Mouse (Mus musculus) heart, postnatal 36 days (tissue): ENCODE measurements around the gene Sec24d. TPM values are rescaled to one million over a fixed set of nuclear protein-coding genes. Genes with fewer than 3 reads are reported as not detected.
A peak's percentile ranks its signal among the peaks of the same experiment; 100 is the strongest.

Experiments used
- DNase-seq, 2 experiments: peaks; one replicate each; pipeline ENCODE4 v3.0.0; 2021 to 2022
- intact Hi-C: fragments of 180-260 bp; cut with DNase I; formaldehyde crosslinking; loops from one replicate; pipeline ENCODE4 v1.15.1; 2025
- total RNA-seq, 2 experiments: library from RNA; stranded (reverse); gene quantifications; 2 replicates each; pipeline ENCODE4 v1.2.3; 2021

Sec24d gene
- total RNA-seq: 10 to 100 TPM; 31.5 to 40.4 TPM

- DNase-seq: peak; percentile 85 to 90
- intact Hi-C loops: loop anchor here (2.0 kb wide), 2 partner anchors 30 to 56 kb away; partner anchors contain the start of gene Synpo2
These were observed at the start of gene Sec24d for GRCm38 (mm10) chr3:123266753-123267651. Sec24d (plus strand) TSS chr3:123267455.

- DNase-seq: no peak
- intact Hi-C loops: no loop called here
These were observed 48.6 kb upstream of the Sec24d start for GRCm38 (mm10) chr3:123218646-123219045.

- DNase-seq: no peak
- intact Hi-C loops: no loop called here
These were observed 40.0 kb upstream of the Sec24d start for GRCm38 (mm10) chr3:123227276-123227675.

GRCm38 (mm10) chr3:123231639-123232038 is 35.6 kb upstream of the Sec24d start:
- intact Hi-C loops: loop anchor here (5.0 to 10.0 kb wide), 2 partner anchors 141 to 273 kb away; no protein-coding TSS in a partner anchor
- DNase-seq: no peak

- peak; percentile 39 to 54 for DNase-seq
- intact Hi-C loops: loop anchor here (1.0 to 10.0 kb wide), 5 partner anchors 66 to 270 kb away; no protein-coding TSS in a partner anchor
These were observed 32.9 kb upstream of the Sec24d start for GRCm38 (mm10) chr3:123234191-123234836.

- no peak for DNase-seq
- intact Hi-C loops: loop anchor here (10.0 kb wide), 1 partner anchor 269 kb away; no protein-coding TSS in a partner anchor
These were observed 31.8 kb upstream of the Sec24d start for GRCm38 (mm10) chr3:123235495-123235894.

GRCm38 (mm10) chr3:123235921-123236320 is 31.3 kb upstream of the Sec24d start, which contains the start of gene Synpo2:
Synpo2 (minus strand) TSS chr3:123236149.
- peak; percentile 75 to 77 for DNase-seq
- intact Hi-C loops: loop anchor here (2.0 to 10.0 kb wide), 2 partner anchors 31 to 269 kb away; partner anchors contain the start of gene Sec24d

- intact Hi-C loops: loop anchor here (2.0 to 10.0 kb wide), 2 partner anchors 30 to 268 kb away; partner anchors contain the start of gene Sec24d
- DNase-seq: no peak
These were observed 30.2 kb upstream of the Sec24d start for GRCm38 (mm10) chr3:123237039-123237438.

GRCm38 (mm10) chr3:123237446-123237845 is 29.8 kb upstream of the Sec24d start:
- intact Hi-C loops: loop anchor here (2.0 to 10.0 kb wide), 2 partner anchors 29 to 267 kb away; partner anchors contain the start of gene Sec24d
- DNase-seq: no peak

GRCm38 (mm10) chr3:123244376-123244775 is 22.9 kb upstream of the Sec24d start:
- intact Hi-C loops: no loop called here
- DNase-seq: peak; percentile 53

GRCm38 (mm10) chr3:123245646-123246045 is 21.6 kb upstream of the Sec24d start:
- intact Hi-C loops: no loop called here
- no peak for DNase-seq

GRCm38 (mm10) chr3:123256181-123257101 is 10.8 kb upstream of the Sec24d start:
- intact Hi-C loops: no loop called here
- DNase-seq: no peak

GRCm38 (mm10) chr3:123258709-123259108 is 8.5 kb upstream of the Sec24d start:
- intact Hi-C loops: no loop called here
- DNase-seq: no peak

GRCm38 (mm10) chr3:123264706-123265105 is 2.5 kb upstream of the Sec24d start:
- intact Hi-C loops: no loop called here
- peak; percentile 32 to 49 for DNase-seq

- intact Hi-C loops: loop anchor here (2.0 kb wide), 2 partner anchors 31 to 55 kb away; partner anchors contain the start of gene Synpo2
These were observed 516 bp downstream of the Sec24d start for GRCm38 (mm10) chr3:123267741-123268201.

GRCm38 (mm10) chr3:123282866-123283615 is 15.8 kb downstream of the Sec24d start:
- DNase-seq: no peak
- intact Hi-C loops: no loop called here

More at GRCm38 (mm10) chr3:123267741-123268201, 516 bp downstream of the Sec24d start:
- DNase-seq: peak; percentile 81 to 86

- DNase-seq: no peak
- intact Hi-C loops: no loop called here
These were observed 17.0 kb downstream of the Sec24d start for GRCm38 (mm10) chr3:123284284-123284683.

- intact Hi-C loops: no loop called here
- DNase-seq: no peak
These were observed 18.4 kb downstream of the Sec24d start for GRCm38 (mm10) chr3:123285649-123286048.
